Mouse (Mus musculus) myocyte (in vitro differentiated cells): Measurements from ENCODE around the gene Dennd6a.

Experiments used
- E2F4 ChIP-seq: IDR thresholded peaks from one replicate; pipeline ENCODE4 v1.6.1; 2011; ENCODE audit warnings: mild to moderate bottlenecking, control low read depth, moderate library complexity; ENCODE audit not compliant: insufficient read depth
- MAX ChIP-seq: IDR thresholded peaks from one replicate; pipeline ENCODE4 v1.6.1; 2011; ENCODE audit warnings: low read depth, mild to moderate bottlenecking, control low read depth
- MYOD1 ChIP-seq, 3 experiments: IDR thresholded peaks; one replicate each; pipeline ENCODE4 v1.6.1; 2011; ENCODE audit warnings: control low read depth in 2 of 3, low read depth in 2 of 3, mild to moderate bottlenecking in 2 of 3, moderate library complexity in 1 of 3; ENCODE audit not compliant: insufficient read length in 2 of 3, control insufficient read depth in 1 of 3
- POLR2A ChIP-seq: IDR thresholded peaks from one replicate; pipeline ENCODE4 v1.6.1; 2011; ENCODE audit warnings: low read depth, mild to moderate bottlenecking, control low read depth, moderate library complexity; ENCODE audit not compliant: insufficient read length
- SRF ChIP-seq: IDR thresholded peaks from one replicate; pipeline ENCODE4 v1.6.1; 2011; ENCODE audit warnings: low read depth; ENCODE audit not compliant: control insufficient read depth, insufficient read length
- TCF12 ChIP-seq: IDR thresholded peaks from one replicate; pipeline ENCODE4 v1.6.1; 2011; ENCODE audit warnings: mild to moderate bottlenecking, control low read depth; ENCODE audit not compliant: poor library complexity, insufficient read depth, severe bottlenecking
- TCF3 ChIP-seq: IDR thresholded peaks from one replicate; pipeline ENCODE4 v1.6.1; 2011; ENCODE audit warnings: low read depth, control low read depth; ENCODE audit not compliant: insufficient read length
- USF1 ChIP-seq: IDR thresholded peaks from one replicate; pipeline ENCODE4 v1.6.1; 2011; ENCODE audit warnings: low read depth, mild to moderate bottlenecking, control low read depth, moderate library complexity

DNA sequence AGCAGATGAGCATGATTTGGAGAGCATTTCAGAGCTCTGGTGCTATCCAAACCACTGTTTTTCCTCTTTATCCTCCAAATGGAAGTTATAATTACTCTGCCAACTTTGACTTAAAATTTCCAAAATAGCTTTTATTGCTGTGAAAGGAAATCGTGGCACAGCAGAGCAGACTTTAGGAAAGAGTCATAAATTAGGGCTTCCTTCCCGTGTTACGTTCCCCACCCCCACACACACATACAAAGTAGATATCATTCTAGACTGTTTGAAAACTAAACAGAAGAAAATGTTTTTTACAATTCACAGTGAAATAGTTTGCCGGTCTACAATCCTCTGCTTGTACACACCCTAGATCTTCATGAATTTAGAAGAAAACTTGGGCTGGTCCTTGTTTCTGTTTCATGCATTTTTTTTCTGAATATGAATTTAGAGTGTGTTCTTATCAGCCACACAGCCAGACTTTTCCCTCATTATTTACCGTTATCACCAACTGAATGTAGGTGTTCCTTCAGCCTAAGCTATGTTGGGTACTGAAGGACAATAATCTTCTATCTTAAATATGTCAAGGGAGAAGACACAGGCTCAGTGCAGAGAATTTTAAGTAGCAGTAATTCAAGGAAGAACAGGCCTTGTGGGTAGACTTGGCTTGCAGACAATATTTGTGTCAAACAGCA, 22.2 kb downstream of the Dennd6a start:
- TF ChIP-seq E2F4 (no peak), TCF12 (no peak), MAX (no peak), POLR2A (no peak), MYOD1 (IDR thresholded peaks at IDR 0.05; ENCODE audit: control insufficient read depth in 1 of 3, insufficient read length in 2 of 3, low read depth in 2 of 3) (no peak), TCF3 (no peak), USF1 (no peak), SRF (no peak)
